Mouse (Mus musculus) ES-E14 (cell line): ENCODE results near the gene Tmem40.

Source experiments
- CHD2 ChIP-seq: IDR thresholded peaks from 2 replicates; pipeline ENCODE4 v1.6.1; 2014; ENCODE audit warnings: mild to moderate bottlenecking, low read depth, low read length, inconsistent platforms
- HCFC1 ChIP-seq: IDR thresholded peaks from 2 replicates; pipeline ENCODE4 v1.6.1; 2012; ENCODE audit warnings: low read length, inconsistent platforms, borderline replicate concordance; ENCODE audit not compliant: insufficient read depth
- ZC3H11A ChIP-seq: IDR thresholded peaks from 2 replicates; pipeline ENCODE4 v1.6.1; 2012; ENCODE audit warnings: low read depth, mild to moderate bottlenecking, inconsistent platforms, low read length, borderline replicate concordance
- ZNF384 ChIP-seq: IDR thresholded peaks from 2 replicates; pipeline ENCODE4 v1.6.1; 2012; ENCODE audit warnings: low read depth, low read length, inconsistent platforms

DNA sequence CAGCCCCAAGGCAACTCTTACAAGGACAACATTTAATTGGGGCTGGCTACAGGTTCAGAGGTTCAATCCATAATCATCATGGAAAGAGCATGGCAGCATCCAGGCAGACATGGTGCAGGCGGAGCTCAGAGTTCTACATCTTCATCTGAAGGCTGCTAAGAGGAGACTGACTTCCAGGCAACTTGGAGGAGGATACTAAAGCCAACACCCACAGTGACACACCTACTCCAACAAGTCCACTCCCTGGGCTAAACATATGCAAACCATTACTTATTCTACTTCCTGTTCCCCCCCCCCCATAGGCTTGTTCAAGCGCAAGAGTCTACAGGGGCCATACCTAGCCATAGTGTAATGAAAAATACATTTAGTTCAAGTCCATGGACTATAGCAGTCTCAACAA lies 77.9 kb downstream of the Tmem40 start:
- TF ChIP-seq ZNF384, result no peak
- TF ChIP-seq CHD2, result no peak
- no peak for TF ChIP-seq ZC3H11A
- TF ChIP-seq HCFC1, result no peak
